Mouse (Mus musculus) forebrain, postnatal 0 days (tissue): ENCODE data around the gene Auts2. TPM values are rescaled to one million over a fixed set of nuclear protein-coding genes. Genes with fewer than 3 reads are reported as not detected.

Experiments
- ATAC-seq: fragments of 200-750 bp; cut with Nextera tagmentation; 2 replicates; pipeline ENCODE4 v1.8.0; 2017; ENCODE audit warnings: mild to moderate bottlenecking, moderate library complexity
- DNase-seq: peaks from one replicate; pipeline ENCODE4 v3.0.0-alpha.2; 2015
- H3K27ac ChIP-seq: fragments of 300-500 bp; sonication (generic); 2 replicates; pipeline ENCODE4 v1.5.1; 2014; ENCODE audit warnings: low read depth, mild to moderate bottlenecking, antibody characterized with exemption, low read length, moderate library complexity, mixed read lengths
- H3K27me3 ChIP-seq: fragments of 300-500 bp; sonication (generic); 2 replicates; pipeline ENCODE4 v1.6.1; 2014; ENCODE audit warnings: mild to moderate bottlenecking, low read length, mixed read lengths; ENCODE audit not compliant: insufficient read depth
- H3K36me3 ChIP-seq: fragments of 300-500 bp; sonication (generic); 2 replicates; pipeline ENCODE4 v1.6.1; 2014; ENCODE audit warnings: mild to moderate bottlenecking, moderate library complexity; ENCODE audit not compliant: insufficient read depth
- H3K4me1 ChIP-seq: fragments of 300-500 bp; sonication (generic); 2 replicates; pipeline ENCODE4 v1.6.1; 2014; ENCODE audit warnings: antibody characterized with exemption; ENCODE audit not compliant: insufficient read depth
- H3K4me2 ChIP-seq: fragments of 300-500 bp; sonication (generic); 2 replicates; pipeline ENCODE4 v1.6.1; 2014; ENCODE audit warnings: low read depth, mild to moderate bottlenecking, moderate library complexity
- H3K4me3 ChIP-seq: fragments of 300-500 bp; sonication (generic); 2 replicates; pipeline ENCODE4 v1.5.1; 2014; ENCODE audit warnings: low read depth, low read length, mixed read lengths
- H3K9ac ChIP-seq: fragments of 300-500 bp; sonication (generic); 2 replicates; pipeline ENCODE4 v1.6.1; 2014; ENCODE audit warnings: mild to moderate bottlenecking
- H3K9me3 ChIP-seq: fragments of 300-500 bp; sonication (generic); 2 replicates; pipeline ENCODE4 v1.6.1; 2016; ENCODE audit warnings: low read length
- CTCF ChIP-seq: sonication (generic); IDR thresholded peaks from 2 replicates; pipeline ENCODE4 v1.5.1; 2016; ENCODE audit warnings: antibody characterized with exemption, control low read depth, low read depth
- WGBS: fragments of 180-500 bp; shearing (Covaris S2); extraction: QIAGEN DNeasy Blood & Tissue Kit; methylation state at CpG from one replicate; pipeline ENCODE4 v1.1.7; 2014; 5-methylcytosine and 5-hydroxymethylcytosine counted together
- polyA plus RNA-seq: library from polyadenylated mRNA; unstranded; fragments of >200 nt; fragmentation: Nextera tagmentation; extraction: Ambion mirVana; gene quantifications from 2 replicates; pipeline ENCODE4 v1.2.1, GENCODE M21; 2015
- total RNA-seq: library from RNA; depleted of rRNA; stranded (reverse); fragments of >200 nt; gene quantifications from 2 replicates; pipeline ENCODE4 v1.2.3, GENCODE M21; 2014

Gene Auts2
- total and polyA plus RNA-seq, 2 experiments from 2014 or later: 40.9 to 66.2 TPM

DNA sequence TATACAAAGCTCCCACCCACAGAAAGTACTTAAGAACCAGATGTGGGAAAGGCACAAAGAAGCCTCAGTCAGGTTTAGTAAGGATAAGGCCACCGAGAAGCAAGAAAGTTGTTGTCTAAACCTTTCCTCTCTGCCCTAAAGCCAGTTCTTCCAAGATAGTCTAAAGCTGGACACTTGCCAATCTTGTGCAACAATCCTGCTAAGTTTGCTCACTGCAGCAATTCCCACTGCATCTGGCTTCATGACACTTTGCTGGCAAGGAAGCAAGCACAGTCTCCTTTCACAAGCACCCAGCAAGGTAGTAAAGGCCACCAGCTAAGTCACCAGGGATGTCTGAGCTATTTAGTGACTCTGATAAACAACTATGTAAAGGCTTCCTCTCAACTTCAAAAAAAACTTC, 106.2 kb downstream of the Auts2 start:
- Histone ChIP-seq H3K9me3 (no peaks in the 10 kb centered on the region), H3K27ac (no peak overlapping the region), H3K27me3 (no peaks in the 10 kb centered on the region), H3K4me1 (0 out of 2 replicates have a peak, but pooled peaks cover 13% of the 10 kb centered on the region), H3K36me3 (no peaks in the 10 kb centered on the region), H3K9ac (no peak overlapping the region), H3K4me2 (no peak overlapping the region), H3K4me3 (no peak overlapping the region)
- DNase-seq: no peak
- WGBS: 25% methylated on average over 1 of the region's 1 CpGs
- TF ChIP-seq CTCF: no peak
- no peak for ATAC-seq

DNA sequence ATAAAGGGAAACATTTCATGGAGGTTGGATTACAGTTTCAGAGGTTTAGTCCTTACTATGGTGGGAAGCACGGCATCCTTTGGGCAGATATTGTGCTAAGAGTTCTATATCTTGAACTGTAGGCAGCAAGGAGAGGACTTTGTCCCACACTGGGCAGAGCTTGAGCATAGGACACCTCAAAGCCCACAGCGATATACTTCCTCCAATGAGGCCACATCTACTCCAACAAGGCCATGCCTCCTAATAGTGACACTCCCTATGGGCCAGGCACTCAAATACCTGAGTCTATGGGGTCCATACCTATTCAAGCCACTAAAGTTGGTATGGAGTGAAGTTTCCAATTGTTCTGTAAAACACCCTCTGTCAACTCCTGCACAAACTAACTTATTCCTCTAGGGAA, 106.7 kb downstream of the Auts2 start:
- ATAC-seq (no peak), DNase-seq (no peak)
- H3K36me3 ChIP-seq: no peaks in the 10 kb centered on the region
- no peak overlapping the region for H3K4me2 ChIP-seq
- WGBS: 97% methylated on average over 2 of the region's 2 CpGs
- no peak overlapping the region for H3K4me3 ChIP-seq
- no peak for TF ChIP-seq CTCF
- H3K9ac ChIP-seq: no peak overlapping the region
- H3K27ac ChIP-seq: no peak overlapping the region
- H3K27me3 ChIP-seq: no peaks in the 10 kb centered on the region
- no peaks in the 10 kb centered on the region for H3K9me3 ChIP-seq
- H3K4me1 ChIP-seq: 0 out of 2 replicates have a peak, but pooled peaks cover 13% of the 10 kb centered on the region

DNA sequence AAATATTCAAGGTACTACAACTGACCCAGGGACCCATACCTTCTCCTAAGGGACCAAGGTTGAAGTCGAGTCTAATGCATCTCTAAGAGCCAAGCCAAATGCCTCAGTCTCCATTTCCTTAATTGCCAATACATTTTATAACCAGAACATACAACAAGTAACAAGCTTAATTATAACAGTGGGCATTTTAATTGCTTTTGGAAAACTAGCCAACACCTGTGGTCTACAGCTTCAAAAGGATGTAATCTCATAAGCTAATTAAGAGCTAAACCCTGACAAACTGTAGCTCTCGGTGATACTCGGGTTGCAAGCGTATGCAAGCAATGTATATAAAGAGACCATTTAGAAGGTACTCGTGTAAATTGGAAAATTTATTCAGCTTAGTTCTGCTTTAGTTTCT, 107.7 kb downstream of the Auts2 start:
- Histone ChIP-seq H3K9ac (no peak overlapping the region), H3K4me3 (no peak overlapping the region), H3K27me3 (no peaks in the 10 kb centered on the region), H3K4me2 (no peak overlapping the region), H3K27ac (no peak overlapping the region), H3K9me3 (no peaks in the 10 kb centered on the region), H3K36me3 (no peaks in the 10 kb centered on the region), H3K4me1 (0 out of 2 replicates have a peak, but pooled peaks cover 13% of the 10 kb centered on the region)
- no peak for ATAC-seq
- 36% methylated on average over 5 of the region's 5 CpGs for WGBS
- TF ChIP-seq CTCF: no peak
- no peak for DNase-seq

- no peak overlapping the region for H3K27ac ChIP-seq
- H3K27me3 ChIP-seq: no peaks in the 10 kb centered on the region
- H3K4me1 ChIP-seq: 0 out of 2 replicates have a peak, but pooled peaks cover 17% of the 10 kb centered on the region
- no peak overlapping the region for H3K9ac ChIP-seq
- DNase-seq (no peak), ATAC-seq (no peak)
- H3K4me3 ChIP-seq: no peak overlapping the region
- no peak for TF ChIP-seq CTCF
- no peaks in the 10 kb centered on the region for H3K36me3 ChIP-seq
- no peaks in the 10 kb centered on the region for H3K9me3 ChIP-seq
- H3K4me2 ChIP-seq: no peak overlapping the region
- WGBS: 82% methylated on average over 6 of the region's 6 CpGs
Measured at GRCm38 (mm10) chr5:132433377-132434115, 109.6 kb downstream of the Auts2 start.

DNA sequence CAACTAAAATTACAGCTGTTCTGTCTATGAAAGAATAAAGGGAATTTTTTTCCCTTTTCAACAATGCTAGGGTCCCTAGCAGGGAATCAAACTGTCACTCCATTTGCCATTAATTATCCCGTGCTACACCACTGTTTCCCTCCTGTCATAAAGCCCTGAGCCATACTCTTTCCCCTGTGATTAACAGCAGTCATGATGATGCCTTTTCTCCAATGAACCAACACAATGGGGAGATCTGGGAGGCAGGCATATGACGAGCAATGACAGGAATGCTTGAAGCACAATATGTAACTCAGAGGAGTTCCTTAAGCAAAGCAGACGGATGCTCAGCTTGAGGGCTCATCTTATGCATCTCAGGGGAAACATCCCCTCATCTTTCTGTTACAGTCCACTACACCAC, 113.8 kb downstream of the Auts2 start:
- Histone ChIP-seq H3K27ac (no peak overlapping the region), H3K9me3 (no peaks in the 10 kb centered on the region), H3K27me3 (no peaks in the 10 kb centered on the region), H3K4me1 (0 out of 2 replicates have a peak, but pooled peaks cover 17% of the 10 kb centered on the region), H3K9ac (no peak overlapping the region), H3K4me2 (no peak overlapping the region), H3K36me3 (no peaks in the 10 kb centered on the region), H3K4me3 (no peak overlapping the region)
- ATAC-seq (peak; percentile 72; the same call in 1 of the 2 replicates), DNase-seq (no peak)
- WGBS: 44% methylated on average over 3 of the region's 3 CpGs
- no peak for TF ChIP-seq CTCF

DNA sequence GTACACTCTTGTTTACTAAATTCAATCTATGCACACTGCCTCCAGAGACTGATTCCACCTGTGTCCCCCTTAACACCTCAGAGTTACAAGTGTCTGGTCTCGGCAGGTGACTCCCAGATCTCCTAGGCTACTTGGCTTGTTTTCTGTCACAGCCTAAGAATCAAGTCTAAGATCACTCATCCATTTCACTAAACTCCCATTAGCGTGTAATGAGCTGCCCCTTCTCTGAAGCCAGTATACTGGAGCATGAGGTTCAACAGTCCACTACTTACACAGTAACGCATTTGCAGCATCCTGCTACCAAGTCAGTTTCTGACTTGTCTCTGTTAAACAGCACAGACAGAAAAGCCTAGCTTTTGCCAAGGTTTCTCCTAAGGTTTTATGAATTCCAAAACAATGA, 116.8 kb downstream of the Auts2 start:
- H3K9ac ChIP-seq: no peak overlapping the region
- H3K4me3 ChIP-seq: no peak overlapping the region
- H3K4me1 ChIP-seq: 0 out of 2 replicates have a peak, but pooled peaks cover 5% of the 10 kb centered on the region
- TF ChIP-seq CTCF: no peak
- no peak overlapping the region for H3K27ac ChIP-seq
- no peaks in the 10 kb centered on the region for H3K27me3 ChIP-seq
- no peaks in the 10 kb centered on the region for H3K36me3 ChIP-seq
- H3K9me3 ChIP-seq: no peaks in the 10 kb centered on the region
- DNase-seq (no peak), ATAC-seq (no peak)
- no peak overlapping the region for H3K4me2 ChIP-seq
- 85% methylated on average over 3 of the region's 3 CpGs for WGBS

GRCm38 (mm10) chr5:132425792-132426309, 117.3 kb downstream of the Auts2 start:
- 83% methylated on average over 6 of the region's 6 CpGs for WGBS
- Histone ChIP-seq H3K27ac (no peak overlapping the region), H3K4me1 (0 out of 2 replicates have a peak, but pooled peaks cover 5% of the 10 kb centered on the region), H3K9me3 (no peaks in the 10 kb centered on the region), H3K9ac (no peak overlapping the region), H3K27me3 (no peaks in the 10 kb centered on the region), H3K4me2 (no peak overlapping the region), H3K36me3 (no peaks in the 10 kb centered on the region), H3K4me3 (no peak overlapping the region)
- DNase-seq: no peak
- ATAC-seq: no peak
- no peak for TF ChIP-seq CTCF
